Mouse (Mus musculus): ENCODE measurements around the gene R3hdm2. TPM values are rescaled to one million over a fixed set of nuclear protein-coding genes. Genes with fewer than 3 reads are reported as not detected.

R3hdm2 gene
- total RNA-seq, 2 experiments from 2014 or later: 153 to 170 TPM

DNA sequence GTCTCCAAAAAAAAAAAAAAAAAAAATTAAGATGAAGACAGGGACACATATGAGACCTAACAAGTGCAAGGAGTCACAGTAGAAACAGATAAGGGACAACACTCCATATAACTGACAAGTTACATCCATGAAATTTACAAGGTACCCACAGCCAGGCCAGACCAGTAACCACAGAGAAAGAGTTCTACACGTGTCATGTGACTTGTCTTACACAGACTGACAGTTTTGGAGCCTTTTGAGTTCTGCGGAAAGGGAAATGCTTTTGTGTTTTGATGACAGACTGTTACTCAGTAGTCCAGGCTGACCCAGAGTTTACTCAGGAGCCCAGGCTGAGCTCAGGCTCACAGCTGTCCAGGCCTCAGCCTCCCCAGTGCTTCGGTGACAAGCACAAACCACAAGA is 37.1 kb upstream of the R3hdm2 start:
- TF ChIP-seq CTCF (conservative IDR thresholded peaks at IDR 0.05): no peak
- DNase-seq (ENCODE audit: low spot score in 2 of 2): no peak
- no peak overlapping the region for H3K4me3 ChIP-seq
- no peak overlapping the region for H3K27ac ChIP-seq

DNA sequence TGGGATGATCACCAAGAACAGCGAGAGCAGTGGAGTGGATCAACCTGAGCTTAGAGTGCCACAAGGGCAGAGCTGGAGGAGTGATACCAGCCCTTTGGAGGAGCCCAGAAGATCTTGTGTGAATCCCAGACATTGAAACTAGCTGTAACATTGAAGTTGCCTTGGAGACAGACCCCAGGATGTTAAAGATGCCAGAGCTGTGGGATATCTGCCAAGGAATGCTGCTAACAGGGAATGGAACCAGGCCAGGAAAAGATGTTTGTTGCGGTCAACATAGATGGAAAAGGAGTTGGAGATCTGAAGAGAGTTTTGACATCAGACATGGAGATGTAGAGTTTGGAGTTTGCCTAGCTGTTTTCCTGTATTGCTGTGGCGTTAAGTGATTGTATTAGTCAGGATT is 34.0 kb upstream of the R3hdm2 start:
- no peak overlapping the region for H3K27ac ChIP-seq
- no peak overlapping the region for H3K4me3 ChIP-seq
- no peak for DNase-seq (ENCODE audit: low spot score in 2 of 2)
- no peak for TF ChIP-seq CTCF (conservative IDR thresholded peaks at IDR 0.05)

DNA sequence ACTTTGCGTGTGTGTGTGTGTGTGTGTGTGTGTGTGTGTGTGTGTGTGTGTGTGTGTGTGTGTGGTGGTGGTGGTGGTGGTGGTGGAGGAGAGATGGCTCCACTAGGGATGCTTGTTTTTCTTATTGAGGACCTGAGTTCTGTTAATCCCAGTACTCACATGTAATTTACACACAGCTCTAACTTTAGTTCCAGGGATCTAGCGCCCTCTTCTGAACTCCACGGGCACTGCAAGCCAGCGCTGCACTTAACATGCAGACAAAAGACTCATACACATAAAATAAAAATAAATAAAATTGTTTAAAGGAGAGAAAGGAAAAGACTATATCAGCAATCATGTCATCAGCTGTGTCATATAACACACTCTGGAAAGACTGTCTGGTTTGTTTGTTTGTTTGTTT is 31.2 kb upstream of the R3hdm2 start:
- H3K27ac ChIP-seq: no peak overlapping the region
- peak; percentile 63 for TF ChIP-seq CTCF (conservative IDR thresholded peaks at IDR 0.05)
- DNase-seq (ENCODE audit: low spot score in 2 of 2): no peak
- H3K4me3 ChIP-seq: no peak overlapping the region

DNA sequence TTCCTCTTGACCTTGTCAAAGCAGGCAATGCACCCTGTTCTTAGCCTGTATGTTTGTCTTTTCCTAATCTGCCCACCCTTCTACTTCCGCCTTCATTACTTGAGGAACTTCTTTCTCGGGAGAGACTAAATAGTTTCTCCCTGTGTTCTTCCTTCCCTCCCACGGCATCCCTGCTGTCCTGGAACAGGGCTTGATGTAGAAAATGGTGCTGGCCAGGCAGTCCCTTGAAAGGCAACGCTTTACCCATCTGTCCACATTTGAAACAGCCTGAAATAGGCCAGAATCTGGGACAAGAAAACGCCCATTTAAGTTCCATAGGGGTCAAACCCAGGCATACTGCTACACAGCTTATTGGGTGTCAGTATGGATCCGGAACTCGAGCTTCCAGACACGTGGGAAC is 30.3 kb upstream of the R3hdm2 start:
- DNase-seq (ENCODE audit: low spot score in 2 of 2): no peak
- Histone ChIP-seq H3K27ac (peak overlapping the region; percentile 6; the same call in 1 of the 2 replicates), H3K4me3 (no peak overlapping the region)
- TF ChIP-seq CTCF (conservative IDR thresholded peaks at IDR 0.05): no peak

DNA sequence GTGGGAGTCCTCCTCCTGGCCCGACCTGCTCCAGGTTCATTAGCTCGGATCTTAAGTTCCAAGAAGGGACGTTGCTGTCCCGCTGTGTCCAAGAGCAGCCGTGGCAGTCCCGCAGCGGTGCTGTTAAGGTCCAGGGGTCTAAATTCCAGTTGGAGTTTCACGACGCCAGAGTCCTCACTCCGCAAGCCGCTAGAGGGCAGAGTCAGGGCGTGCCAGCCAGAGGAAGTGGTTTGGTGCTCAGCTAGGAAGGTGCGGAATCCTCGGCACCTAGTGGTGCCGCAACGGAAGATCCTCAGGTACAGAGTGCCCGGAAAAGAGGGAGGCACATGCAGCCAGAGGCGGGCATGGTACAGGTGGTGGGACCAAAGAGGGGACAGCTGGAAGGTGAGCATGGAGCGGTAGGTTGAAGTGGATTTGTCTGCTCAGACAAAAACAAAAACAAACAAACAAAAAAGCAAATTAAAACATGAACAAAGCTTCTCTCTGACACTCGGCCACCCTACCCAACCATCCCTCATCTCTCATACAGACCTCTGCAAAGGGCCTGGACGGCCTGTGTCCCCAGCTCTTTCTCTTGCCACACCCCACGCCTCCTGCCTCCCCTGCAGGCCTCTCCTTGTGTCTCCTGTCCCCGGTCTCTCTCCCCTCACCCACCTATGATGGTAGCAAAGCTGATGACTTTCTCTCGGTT is 29.4 kb upstream of the R3hdm2 start:
- H3K27ac ChIP-seq: no peak overlapping the region; the same call in 1 of the 2 replicates
- peak; percentile 56 to 76 for DNase-seq (ENCODE audit: low spot score in 2 of 2)
- H3K4me3 ChIP-seq: peak overlapping the region; percentile 40
- peak; percentile 91 for TF ChIP-seq CTCF (conservative IDR thresholded peaks at IDR 0.05)

DNA sequence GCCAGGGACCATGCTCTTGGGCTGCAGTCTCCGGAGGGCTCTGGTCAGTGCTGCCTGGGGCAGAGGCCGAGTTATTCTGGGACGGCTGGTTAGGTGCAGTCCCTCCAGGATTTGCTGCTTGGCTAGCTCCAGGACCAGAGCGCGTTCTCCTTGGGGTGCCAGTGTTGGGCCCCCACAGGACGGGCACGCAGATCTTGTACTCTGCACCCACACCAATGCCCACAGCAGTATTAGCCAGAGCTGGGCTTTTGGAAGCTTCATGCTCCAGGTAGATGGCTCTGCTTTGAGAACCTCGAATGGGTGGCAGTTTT is 28.9 kb upstream of the R3hdm2 start:
- no peak overlapping the region for H3K27ac ChIP-seq
- no peak for DNase-seq (ENCODE audit: low spot score in 2 of 2)
- H3K4me3 ChIP-seq: no peak overlapping the region
- no peak for TF ChIP-seq CTCF (conservative IDR thresholded peaks at IDR 0.05)

DNA sequence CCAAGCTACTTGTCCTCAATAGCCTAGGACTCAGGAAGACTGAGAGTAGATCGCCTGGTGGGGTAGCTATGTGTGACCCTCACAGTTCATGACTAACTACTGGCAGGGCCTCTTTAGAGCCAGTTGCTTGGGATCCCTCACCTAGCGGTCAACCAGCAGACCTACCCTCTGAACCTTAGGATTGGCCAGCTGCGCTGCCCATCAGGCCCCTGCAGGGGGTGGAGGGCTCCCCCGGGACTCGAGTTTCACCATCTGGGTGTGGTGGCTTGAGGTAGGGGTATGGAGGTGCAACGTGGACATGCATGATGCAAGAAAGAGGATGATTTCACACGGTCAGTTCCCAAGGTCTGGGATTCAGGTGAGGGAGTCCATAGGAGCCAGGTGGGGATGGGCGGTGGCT is 28.4 kb upstream of the R3hdm2 start:
- TF ChIP-seq CTCF (conservative IDR thresholded peaks at IDR 0.05): no peak
- Histone ChIP-seq H3K4me3 (no peak overlapping the region), H3K27ac (no peak overlapping the region)
- no peak for DNase-seq (ENCODE audit: low spot score in 2 of 2)

DNA sequence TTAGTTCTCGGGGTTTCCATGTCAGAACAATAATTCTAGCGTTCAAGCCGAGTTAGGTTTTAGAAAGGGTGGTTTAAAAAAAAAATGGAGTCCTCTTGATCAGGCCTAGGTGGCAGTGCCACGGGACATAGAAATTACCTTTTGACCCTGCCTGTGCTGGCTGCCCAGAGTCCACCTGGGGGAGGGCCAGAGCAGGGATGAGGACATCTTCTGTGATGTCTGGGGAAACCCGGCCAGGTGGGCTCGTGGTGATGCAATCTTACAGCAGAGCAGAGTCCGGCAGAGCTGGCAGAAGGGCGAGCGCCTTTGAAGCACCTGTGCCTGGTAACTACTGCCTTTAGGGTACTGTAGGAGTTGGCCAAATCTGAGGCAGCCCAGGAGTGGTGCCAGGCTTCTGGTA is 27.9 kb upstream of the R3hdm2 start:
- no peak for TF ChIP-seq CTCF (conservative IDR thresholded peaks at IDR 0.05)
- Histone ChIP-seq H3K4me3 (no peak overlapping the region), H3K27ac (no peak overlapping the region)
- DNase-seq (ENCODE audit: low spot score in 2 of 2): no peak

DNA sequence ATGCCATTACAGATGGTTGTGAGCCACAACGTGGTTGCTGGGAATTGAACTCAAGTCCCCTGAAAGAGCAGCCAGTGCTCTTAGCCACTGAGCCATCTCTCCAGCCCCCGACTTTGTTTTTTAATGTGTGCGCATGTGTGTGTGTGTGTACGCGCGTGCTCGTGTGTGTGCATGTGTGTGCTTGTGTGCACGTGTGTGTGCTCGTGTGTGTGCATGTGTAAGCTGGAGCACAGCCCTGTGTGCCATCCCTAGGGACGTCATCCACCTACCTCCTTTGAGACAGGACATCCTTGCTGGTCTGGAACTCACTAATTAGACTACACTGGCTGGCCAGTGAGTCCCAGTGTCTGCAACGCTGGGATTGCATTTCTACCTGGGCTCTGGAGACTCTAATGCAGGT is 27.4 kb upstream of the R3hdm2 start:
- H3K4me3 ChIP-seq: no peak overlapping the region
- no peak for DNase-seq (ENCODE audit: low spot score in 2 of 2)
- no peak for TF ChIP-seq CTCF (conservative IDR thresholded peaks at IDR 0.05)
- H3K27ac ChIP-seq: no peak overlapping the region

DNA sequence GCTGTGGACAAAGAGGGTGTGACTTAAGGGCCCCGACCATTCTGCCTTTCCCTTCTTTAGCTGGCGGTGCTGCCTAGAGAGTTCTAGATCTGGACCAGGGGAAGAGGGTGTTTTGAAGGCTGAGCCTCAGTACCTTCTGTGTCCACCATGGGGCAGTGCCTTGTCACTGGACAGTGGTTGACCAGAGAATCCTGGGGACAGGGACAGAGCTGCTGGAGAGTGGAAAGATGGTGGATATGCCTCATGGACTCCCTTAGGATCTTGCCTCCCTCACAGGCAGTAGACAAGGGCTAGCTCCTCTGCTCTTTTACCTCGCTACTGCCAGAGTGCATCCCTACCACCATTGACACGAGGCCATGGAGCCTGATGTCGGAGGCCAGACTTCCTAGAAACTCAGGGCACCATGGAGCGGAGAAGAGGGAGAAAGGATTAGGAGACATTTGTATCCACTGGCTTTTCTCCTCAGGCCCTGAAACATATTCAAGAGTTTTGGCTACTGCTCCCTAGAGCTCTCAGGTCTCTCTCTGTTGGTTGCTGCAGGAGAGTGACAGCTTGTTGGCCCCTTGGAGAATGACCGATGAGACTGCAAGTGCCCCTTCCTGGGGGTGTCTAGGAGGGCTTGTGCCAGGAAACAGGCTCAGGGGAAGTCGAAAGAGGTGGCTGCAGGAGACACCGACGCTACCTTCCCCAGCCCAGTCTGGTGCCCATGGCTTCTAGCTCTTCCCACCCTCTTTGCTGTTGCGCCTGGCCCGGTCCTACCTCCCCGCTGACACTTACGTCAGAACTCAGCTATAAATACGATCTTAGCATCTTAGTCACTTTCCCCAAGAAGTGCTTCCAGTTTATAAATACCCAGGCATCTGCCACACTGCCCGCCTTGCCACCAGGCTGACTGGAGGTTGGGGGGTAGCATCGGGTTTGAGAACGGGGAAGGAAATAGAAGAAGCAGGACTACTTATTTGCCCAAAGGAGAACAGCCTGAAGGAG is 25.9 kb upstream of the R3hdm2 start, which contains the start of gene Inhbe:
Gene Inhbe (minus strand): TSS at position 503 of the 987 bp plus-strand sequence.
- DNase-seq (ENCODE audit: low spot score in 2 of 2): peak; percentile 59 to 72
- H3K4me3 ChIP-seq: no peak within 1 kb of the TSS
- peak; percentile 65 for TF ChIP-seq CTCF (conservative IDR thresholded peaks at IDR 0.05)
- H3K27ac ChIP-seq: peak within 1 kb of the TSS; percentile 78

DNA sequence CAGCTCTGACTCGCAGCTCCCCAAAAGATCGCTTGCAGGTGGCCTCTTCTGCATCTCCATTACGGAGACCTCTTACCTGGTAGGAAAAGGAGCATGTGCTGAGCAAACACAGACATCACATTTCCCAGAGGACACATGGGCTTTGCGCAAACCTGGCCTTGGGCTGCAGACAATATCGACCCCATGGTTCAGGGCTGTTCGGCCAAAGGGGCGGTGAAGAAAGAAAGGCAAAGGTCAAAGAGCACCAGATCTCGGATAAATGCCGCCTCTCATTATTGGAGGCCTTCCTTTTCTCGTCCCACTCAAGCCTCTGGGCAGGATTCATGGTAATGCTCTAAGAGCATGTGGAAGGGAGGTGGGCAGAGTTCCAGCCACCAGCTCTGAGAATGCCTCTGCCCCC is 24.8 kb upstream of the R3hdm2 start:
- Histone ChIP-seq H3K4me3 (no peak overlapping the region), H3K27ac (peak overlapping the region; percentile 78)
- DNase-seq (ENCODE audit: low spot score in 2 of 2): no peak
- no peak for TF ChIP-seq CTCF (conservative IDR thresholded peaks at IDR 0.05)

DNA sequence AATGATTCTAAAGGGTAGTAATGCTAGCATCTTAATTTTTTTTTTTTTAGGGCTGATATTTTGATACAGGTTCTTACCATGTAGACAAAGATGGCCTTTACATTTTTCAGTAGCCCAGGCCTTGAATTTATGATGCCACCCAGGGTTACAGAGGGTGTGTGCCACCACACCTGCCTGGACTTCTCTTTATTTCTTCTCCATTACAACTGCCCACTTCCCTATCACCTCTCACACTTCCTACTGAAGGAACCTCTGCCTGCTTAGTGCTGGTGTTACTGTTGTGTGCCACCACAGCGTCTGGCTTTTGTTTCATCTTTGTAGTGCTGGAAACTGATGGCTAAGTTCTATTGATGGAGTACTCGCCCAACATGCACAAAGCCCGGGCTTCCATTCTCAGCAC is 19.4 kb upstream of the R3hdm2 start:
- Histone ChIP-seq H3K27ac (no peak overlapping the region), H3K4me3 (no peak overlapping the region)
- no peak for DNase-seq (ENCODE audit: low spot score in 2 of 2)
- no peak for TF ChIP-seq CTCF (conservative IDR thresholded peaks at IDR 0.05)

DNA sequence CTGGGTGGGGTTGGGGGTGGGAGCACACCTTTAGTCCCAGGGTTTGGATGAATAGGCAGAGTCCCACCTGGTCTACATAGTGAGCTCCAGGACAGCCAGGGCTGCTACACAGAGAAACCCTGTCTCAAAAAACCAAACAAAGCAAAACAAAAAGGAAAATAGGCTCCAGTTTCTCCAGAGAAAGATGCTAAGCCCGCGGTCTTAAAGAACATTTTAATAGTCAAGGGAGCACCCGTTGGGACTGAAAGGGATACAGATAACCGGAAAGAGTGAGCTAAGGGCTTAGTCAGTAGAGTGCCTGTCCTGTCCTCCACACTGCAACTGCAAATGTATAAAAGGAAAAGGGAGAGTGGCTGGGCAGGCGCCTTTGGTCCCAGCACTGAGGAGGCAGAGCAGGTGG is 13.0 kb upstream of the R3hdm2 start:
- Histone ChIP-seq H3K27ac (no peak overlapping the region), H3K4me3 (no peak overlapping the region)
- DNase-seq (ENCODE audit: low spot score in 2 of 2): no peak
- TF ChIP-seq CTCF (conservative IDR thresholded peaks at IDR 0.05): no peak

Measured in layer of hippocampus, adult 2 months (tissue).